Mouse (Mus musculus) embryonic facial prominence, embryonic 14.5 days (tissue): ENCODE results near the gene Spata2. TPM values are rescaled to one million over a fixed set of nuclear protein-coding genes. Genes with fewer than 3 reads are reported as not detected.
A peak's percentile ranks its signal among the peaks of the same experiment; 100 is the strongest.

Experiments used
- ATAC-seq: fragments of 200-750 bp; cut with Nextera tagmentation; 2 replicates; pipeline ENCODE4 v1.8.0; 2017; ENCODE audit warnings: low read depth, moderate number of reproducible peaks, moderate TSS enrichment
- DNase-seq: peaks from one replicate; pipeline ENCODE4 v3.0.0-alpha.2; 2015; ENCODE audit warnings: low spot score
- H3K27ac ChIP-seq: fragments of 300-500 bp; sonication (generic); replicated peaks from 2 replicates; pipeline ENCODE4 v1.5.1; 2014; ENCODE audit warnings: low read depth, mild to moderate bottlenecking, low read length, moderate library complexity
- H3K27me3 ChIP-seq: fragments of 300-500 bp; sonication (generic); replicated peaks from 2 replicates; pipeline ENCODE4 v1.6.1; 2014; ENCODE audit warnings: low read length; ENCODE audit not compliant: control insufficient read depth, insufficient read depth
- H3K36me3 ChIP-seq: fragments of 300-500 bp; sonication (generic); 2 replicates; pipeline ENCODE4 v1.6.1; 2014; ENCODE audit warnings: low read length, mixed read lengths; ENCODE audit not compliant: control insufficient read depth, insufficient read depth
- H3K4me1 ChIP-seq: fragments of 300-500 bp; sonication (generic); 2 replicates; pipeline ENCODE4 v1.6.1; 2014; ENCODE audit warnings: antibody characterized with exemption, low read length; ENCODE audit not compliant: control insufficient read depth, insufficient read depth
- H3K4me2 ChIP-seq: fragments of 300-500 bp; sonication (generic); 2 replicates; pipeline ENCODE4 v1.6.1; 2014; ENCODE audit warnings: low read depth, mild to moderate bottlenecking, low read length, moderate library complexity, mixed read lengths
- H3K4me3 ChIP-seq: fragments of 300-500 bp; sonication (generic); 2 replicates; pipeline ENCODE4 v1.5.1; 2014; ENCODE audit warnings: low read depth, mild to moderate bottlenecking, low read length
- H3K9ac ChIP-seq: fragments of 300-500 bp; sonication (generic); 2 replicates; pipeline ENCODE4 v1.6.1; 2014; ENCODE audit warnings: low read depth, mild to moderate bottlenecking, low read length, moderate library complexity, mixed read lengths
- H3K9me3 ChIP-seq: fragments of 300-500 bp; sonication (generic); 2 replicates; pipeline ENCODE4 v1.6.1; 2016; ENCODE audit warnings: low read length; ENCODE audit not compliant: control insufficient read depth
- WGBS: fragments of 180-500 bp; shearing (Covaris S2); extraction: QIAGEN DNeasy Blood & Tissue Kit; methylation state at CpG from one replicate; pipeline ENCODE4 v1.1.7; 2014; 5-methylcytosine and 5-hydroxymethylcytosine counted together
- polyA plus RNA-seq: library from polyadenylated mRNA; unstranded; fragments of >200 nt; fragmentation: Nextera tagmentation; extraction: Ambion mirVana; gene quantifications from 2 replicates; pipeline ENCODE4 v1.2.1, GENCODE M21; 2014

The Spata2 gene
- polyA plus RNA-seq, 1 experiment from 2014 or later = 14.2 TPM

GRCm38 (mm10) chr2:167503896-167504349 is 11.2 kb upstream of the Spata2 start:
- H3K9ac ChIP-seq = peak overlapping the region; percentile 91
- no peaks in the 10 kb centered on the region for H3K9me3 ChIP-seq
- H3K27me3 ChIP-seq = no peaks in the 10 kb centered on the region
- no peak for DNase-seq
- H3K4me3 ChIP-seq = peak overlapping the region; percentile 100
- peaks cover 30% of the 10 kb centered on the region for H3K36me3 ChIP-seq
- 2% methylated on average over 21 of the region's 32 CpGs for WGBS
- peak overlapping the region; percentile 94 for H3K4me2 ChIP-seq
- peaks cover 9% of the 10 kb centered on the region for H3K4me1 ChIP-seq
- H3K27ac ChIP-seq = peak overlapping the region; percentile 36
- ATAC-seq = 0 out of 2 replicates have a peak, but pooled peaks have one; percentile 1

GRCm38 (mm10) chr2:167503253-167503895 is 10.7 kb upstream of the Spata2 start:
- DNase-seq = peak; percentile 92
- WGBS = 0% methylated on average over 18 of the region's 85 CpGs
- H3K27me3 ChIP-seq = no peaks in the 10 kb centered on the region

GRCm38 (mm10) chr2:167502554-167503252 is 10.0 kb upstream of the Spata2 start:
- no peak overlapping the region for H3K9ac ChIP-seq
- 50% methylated on average over 13 of the region's 13 CpGs for WGBS
- H3K9me3 ChIP-seq = no peaks in the 10 kb centered on the region
- H3K4me2 ChIP-seq = peak overlapping the region; percentile 94
- H3K36me3 ChIP-seq = peaks cover 18% of the 10 kb centered on the region; the same call in 1 of the 2 replicates
- H3K27me3 ChIP-seq = no peaks in the 10 kb centered on the region
- peak overlapping the region; percentile 36; the same call in 1 of the 2 replicates for H3K27ac ChIP-seq
- DNase-seq (no peak), ATAC-seq (peak; percentile 34)
- H3K4me1 ChIP-seq = peaks cover 9% of the 10 kb centered on the region
- peak overlapping the region; percentile 100 for H3K4me3 ChIP-seq

More at GRCm38 (mm10) chr2:167503253-167503895, 10.7 kb upstream of the Spata2 start:
- Histone ChIP-seq H3K4me1 (peaks cover 9% of the 10 kb centered on the region), H3K9me3 (no peaks in the 10 kb centered on the region), H3K27ac (peak overlapping the region; percentile 36), H3K4me3 (peak overlapping the region; percentile 100), H3K4me2 (peak overlapping the region; percentile 94), H3K36me3 (peaks cover 24% of the 10 kb centered on the region; the same call in 1 of the 2 replicates), H3K9ac (peak overlapping the region; percentile 91)
- ATAC-seq = peak; percentile 93

GRCm38 (mm10) chr2:167497272-167497671 is 4.6 kb upstream of the Spata2 start:
- H3K9ac ChIP-seq = no peak overlapping the region
- no peak for DNase-seq

GRCm38 (mm10) chr2:167496437-167496836 is 3.8 kb upstream of the Spata2 start:
- ATAC-seq = no peak

More at GRCm38 (mm10) chr2:167497272-167497671, 4.6 kb upstream of the Spata2 start:
- 88% methylated on average over 5 of the region's 5 CpGs for WGBS
- H3K27me3 ChIP-seq = no peaks in the 10 kb centered on the region
- no peaks in the 10 kb centered on the region for H3K36me3 ChIP-seq
- no peaks in the 10 kb centered on the region for H3K9me3 ChIP-seq
- ATAC-seq = no peak
- H3K4me1 ChIP-seq = peaks cover 4% of the 10 kb centered on the region; the same call in 1 of the 2 replicates
- no peak overlapping the region for H3K27ac ChIP-seq
- no peak overlapping the region for H3K4me2 ChIP-seq
- no peak overlapping the region for H3K4me3 ChIP-seq

GRCm38 (mm10) chr2:167491757-167492708 is 654 bp downstream of the Spata2 start, which contains the start of gene Rnf114:
Gene Rnf114 (plus strand): TSS chr2:167492645.
- DNase-seq (no peak), ATAC-seq (peak; percentile 19; the same call in 1 of the 2 replicates)
- Histone ChIP-seq H3K4me2 (peak within 1 kb of the TSS; percentile 97), H3K27ac (peak within 1 kb of the TSS; percentile 97), H3K9me3 (no peaks in the 10 kb centered on the region), H3K4me1 (peaks cover 20% of the 10 kb centered on the region), H3K27me3 (no peaks in the 10 kb centered on the region), H3K36me3 (peaks cover 8% of the 10 kb centered on the region; the same call in 1 of the 2 replicates), H3K9ac (peak within 1 kb of the TSS; percentile 97), H3K4me3 (peak within 1 kb of the TSS; percentile 100)
- 6% methylated on average over 28 of the region's 52 CpGs for WGBS

More at GRCm38 (mm10) chr2:167496437-167496836, 3.8 kb upstream of the Spata2 start:
- Histone ChIP-seq H3K9ac (no peak overlapping the region), H3K36me3 (no peaks in the 10 kb centered on the region), H3K4me2 (no peak overlapping the region), H3K27me3 (no peaks in the 10 kb centered on the region), H3K4me3 (no peak overlapping the region), H3K9me3 (no peaks in the 10 kb centered on the region), H3K27ac (no peak overlapping the region), H3K4me1 (peaks cover 10% of the 10 kb centered on the region)
- no peak for DNase-seq
- WGBS = 81% methylated on average over 7 of the region's 7 CpGs

- Histone ChIP-seq H3K4me1 (peaks cover 20% of the 10 kb centered on the region), H3K27me3 (no peaks in the 10 kb centered on the region), H3K27ac (no peak overlapping the region), H3K36me3 (peaks cover 8% of the 10 kb centered on the region; the same call in 1 of the 2 replicates), H3K9me3 (no peaks in the 10 kb centered on the region), H3K9ac (peak overlapping the region; percentile 97), H3K4me3 (peak overlapping the region; percentile 100; the same call in 1 of the 2 replicates), H3K4me2 (peak overlapping the region; percentile 97; the same call in 1 of the 2 replicates)
- DNase-seq (no peak), ATAC-seq (no peak)
- 76% methylated on average over 4 of the region's 4 CpGs for WGBS
These were observed 1.7 kb downstream of the Spata2 start for GRCm38 (mm10) chr2:167490813-167491525.
